21 mouse cellular contexts compared by ENCODE assay signal in genomic region chr5:131201146-131201545, GRCm38 (mm10).
DNase-seq lines count a peak whose midpoint lies in the region; ATAC-seq lines count a peak whose summit lies in the region.
"Had no signal": no experiment of that assay in that cellular context is flagged by ENCODE, and none has a peak within 500 bp of the region (broad histone marks: within the 10 kb centered on the region; RNA-seq: fewer than 3 reads in every experiment).

No protein-coding gene starts in this region.

- H3K9me3 ChIP-seq in liver, embryonic 11.5 days (ENCODE audit: control insufficient read depth, low read length), result no peaks in the 10 kb centered on the region
- H3K9me3 ChIP-seq: embryonic facial prominence, embryonic 13.5 days; hindbrain, embryonic 12.5 days; limb, embryonic 13.5 days; neural tube, embryonic 13.5 days had no signal

- ATAC-seq in megakaryocyte progenitor cell, adult 5-6 weeks (replicated peaks; ENCODE audit: poor library complexity), result no peak
- ATAC-seq in liver, embryonic 11.5 days (replicated peaks; ENCODE audit: low FRiP score), result no peak
- ATAC-seq: Patski had no signal

- H3K4me1 ChIP-seq in liver, embryonic 11.5 days (replicated peaks; ENCODE audit: control insufficient read depth, insufficient read depth, low read length), result no peaks in the 10 kb centered on the region
- H3K4me1 ChIP-seq: embryonic facial prominence, embryonic 13.5 days; hindbrain, embryonic 12.5 days; limb, embryonic 13.5 days; neural tube, embryonic 13.5 days had no signal

- H3K27ac ChIP-seq in liver, embryonic 11.5 days (ENCODE audit: low read depth, low read length), result no peak overlapping the region
- H3K27ac ChIP-seq: embryonic facial prominence, embryonic 13.5 days; hindbrain, embryonic 12.5 days; limb, embryonic 13.5 days; liver, embryonic 14.5 days; neural tube, embryonic 13.5 days had no signal

- H3K27me3 ChIP-seq in liver, embryonic 11.5 days (replicated peaks; ENCODE audit: control insufficient read depth, insufficient read depth, low read length), result no peaks in the 10 kb centered on the region
- H3K27me3 ChIP-seq: embryonic facial prominence, embryonic 13.5 days; hindbrain, embryonic 12.5 days; limb, embryonic 13.5 days; neural tube, embryonic 13.5 days; Patski had no signal

- 60% methylated on average over 2 of the region's 2 CpGs for WGBS in liver, embryonic 11.5 days

- no peak overlapping the region for H3K4me3 ChIP-seq in liver, embryonic 11.5 days (ENCODE audit: low read depth, low read length)
- H3K4me3 ChIP-seq: embryonic facial prominence, embryonic 13.5 days; hindbrain, embryonic 12.5 days; limb, embryonic 13.5 days; neural tube, embryonic 13.5 days had no signal

- no peaks in the 10 kb centered on the region for H3K36me3 ChIP-seq in liver, embryonic 11.5 days (ENCODE audit: control insufficient read depth, insufficient read depth, low read length)
- H3K36me3 ChIP-seq: embryonic facial prominence, embryonic 13.5 days; hindbrain, embryonic 12.5 days; limb, embryonic 13.5 days; neural tube, embryonic 13.5 days had no signal

- no peak overlapping the region for H3K4me2 ChIP-seq in liver, embryonic 11.5 days
- H3K4me2 ChIP-seq: embryonic facial prominence, embryonic 13.5 days; heart, embryonic 11.5 days; hindbrain, embryonic 12.5 days; limb, embryonic 13.5 days; neural tube, embryonic 13.5 days had no signal

- H3K9ac ChIP-seq in liver, embryonic 11.5 days (ENCODE audit: low read depth, low read length), result no peak overlapping the region
- H3K9ac ChIP-seq: embryonic facial prominence, embryonic 13.5 days; hindbrain, embryonic 12.5 days; limb, embryonic 13.5 days; liver, embryonic 14.5 days; neural tube, embryonic 13.5 days had no signal

- peak; percentile 14 for DNase-seq in cerebellum, adult 11 months
- DNase-seq in cerebellum, postnatal 4 days (ENCODE audit: low spot score in 2 of 2), result no peak
- DNase-seq in heart, adult 11 months, result peak; percentile 21
- DNase-seq in heart, adult 9 months (ENCODE audit: low spot score in 2 of 2), result no peak
- peak; percentile 44 to 66 for DNase-seq in cerebellum, adult 18-20 months
- peak; percentile 51 to 66 for DNase-seq in cerebellum, postnatal 25 days
- no peak for DNase-seq in liver, embryonic 11.5 days (ENCODE audit: low spot score)
- DNase-seq: adrenal gland, adult 8-10 months; heart, postnatal 14 days; kidney, adult 8-10 months; kidney, postnatal 36 days; midbrain, embryonic 14.5 days; right cerebral cortex, adult 18-20 months had no signal

Comparison
In these comparisons a context has a peak if more than half of its experiments do, and no peak if none do; other contexts are left out.
1. DNase-seq: peak in cerebellum, adult 11 months (single experiment), heart, adult 11 months (single experiment), cerebellum, adult 18-20 months (2 of 2) and cerebellum, postnatal 25 days (2 of 2); none in cerebellum, postnatal 4 days (0 of 2), heart, adult 9 months (0 of 2) and liver, embryonic 11.5 days (single experiment).